ENCODE assay signal across 8 mouse cellular contexts in genomic region chr15:102178279-102178678, GRCm38 (mm10). TPM values are rescaled to one million over a fixed set of nuclear protein-coding genes. Genes with fewer than 3 reads are reported as not detected.
DNase-seq lines count a peak whose midpoint lies in the region; ATAC-seq and TF ChIP-seq lines count a peak whose summit lies in the region.

No protein-coding gene starts in this region.

- ATAC-seq in liver, embryonic 14.5 days (ENCODE audit: insufficient read depth): no peak

- H3K4me1 ChIP-seq in testis, adult 2 months (ENCODE audit: control insufficient read depth, insufficient read depth, low read length): no peaks in the 10 kb centered on the region
- peaks cover 0 to 8% of the 10 kb centered on the region in 2 experiments; a peak in 1 of 4 replicates for H3K4me1 ChIP-seq in liver, embryonic 14.5 days (replicated peaks; ENCODE audit: control insufficient read depth in 2 of 2, insufficient read depth in 2 of 2, low read length in 1 of 2)

- H3K27me3 ChIP-seq in testis, adult 2 months (ENCODE audit: control insufficient read depth, insufficient read depth, low read length): no peaks in the 10 kb centered on the region
- H3K27me3 ChIP-seq in liver, embryonic 14.5 days (ENCODE audit: control insufficient read depth, insufficient read depth, low read length): no peaks in the 10 kb centered on the region

- 11% methylated on average over 6 of the region's 6 CpGs for WGBS in liver, embryonic 14.5 days (ENCODE audit: insufficient replicate concordance)

- DNase-seq in testis, postnatal 14 days (ENCODE audit: low spot score): no peak
- peak; percentile 76 for DNase-seq in cerebellum, adult 11-12 months
- peak; percentile 59 to 65 for DNase-seq in gastrocnemius, adult 8-10 months (ENCODE audit: low spot score in 2 of 2)
- peak; percentile 90 for DNase-seq in kidney, postnatal 10 days
- DNase-seq in liver, embryonic 14.5 days (ENCODE audit: low read depth in 3 of 3, low spot score in 3 of 3): peak; percentile 51 to 55 (median 52)
- peak; percentile 87 for DNase-seq in retina, embryonic 14.5 days (ENCODE audit: low spot score)
- peak; percentile 93 for DNase-seq in thymus, postnatal 4 days

- H3K9ac ChIP-seq in liver, embryonic 14.5 days (replicated peaks): no peak overlapping the region

- no peaks in the 10 kb centered on the region for H3K9me3 ChIP-seq in liver, embryonic 14.5 days (ENCODE audit: control insufficient read depth, low read length)

- no peak overlapping the region for H3K27ac ChIP-seq in testis, adult 2 months (ENCODE audit: control insufficient read depth, insufficient read depth, low read depth, low read length)
- no peak overlapping the region for H3K27ac ChIP-seq in liver, embryonic 14.5 days

- H3K4me3 ChIP-seq in testis, adult 2 months (ENCODE audit: control insufficient read depth, low read depth, low read length): no peak overlapping the region
- no peak overlapping the region for H3K4me3 ChIP-seq in liver, embryonic 14.5 days (ENCODE audit: insufficient read depth in 1 of 2, low read depth in 2 of 2, low read length in 2 of 2)

- no peak overlapping the region for H3K4me2 ChIP-seq in liver, embryonic 14.5 days (ENCODE audit: low read depth)

- no peaks in the 10 kb centered on the region for H3K36me3 ChIP-seq in testis, adult 2 months (ENCODE audit: control insufficient read depth, insufficient read depth, low read length)
- H3K36me3 ChIP-seq in liver, embryonic 14.5 days (replicated peaks; ENCODE audit: control insufficient read depth, insufficient read depth, low read depth): no peaks in the 10 kb centered on the region

- TF ChIP-seq POLR2A in testis, adult 2 months (IDR thresholded peaks at IDR 0.05; ENCODE audit: control insufficient read depth, low read depth, low read length): no peak

- TF ChIP-seq CTCF in testis, adult 2 months (IDR thresholded peaks at IDR 0.05; ENCODE audit: control insufficient read depth, insufficient read depth, insufficient replicate concordance, low read depth, low read length): peak; percentile 37; the same call in 1 of the 2 replicates
- peak; percentile 94 for TF ChIP-seq CTCF in liver, embryonic 14.5 days (IDR thresholded peaks at IDR 0.05; ENCODE audit: low read depth)

- TF ChIP-seq EP300 in liver, embryonic 14.5 days (IDR thresholded peaks at IDR 0.05; ENCODE audit: low read depth): no peak

RNA-seq across cellular contexts. Expression of gene Zfp740, which starts 24.8 kb away (rescaled TPM):
- 9.9 and 11.3 TPM in 2 replicates for polyA plus RNA-seq in testis, adult 2 months (2012; rRNA removed)
- total RNA-seq in gastrocnemius, adult 8-10 months (2022): 10 to 100 TPM; 25.6 to 28.1 (median 26.8) TPM
- 10.2 and 14.9 TPM in 2 replicates for polyA plus RNA-seq in liver, embryonic 14.5 days (2012; rRNA removed)
- polyA plus RNA-seq in liver, embryonic 14.5 days (2014; fragmentation: Nextera tagmentation; extraction: Ambion mirVana): 11.7 and 12.0 TPM in 2 replicates

RNA-seq across cellular contexts. Expression of gene Csad, which starts 26.2 kb away (rescaled TPM):
- polyA plus RNA-seq in testis, adult 2 months (2012; rRNA removed): 23.1 and 27.3 TPM in 2 replicates
- total RNA-seq in gastrocnemius, adult 8-10 months (2022): 1 to 10 TPM; 5.6 to 8.5 (median 7.6) TPM
- 14.9 and 17.9 TPM in 2 replicates for polyA plus RNA-seq in liver, embryonic 14.5 days (2012; rRNA removed)
- 22.6 and 24.0 TPM in 2 replicates for polyA plus RNA-seq in liver, embryonic 14.5 days (2014; fragmentation: Nextera tagmentation; extraction: Ambion mirVana)

RNA-seq across cellular contexts. Expression of gene Soat2, which starts 28.0 kb away (rescaled TPM):
- polyA plus RNA-seq in testis, adult 2 months (2012; rRNA removed): 0.12 and 0.14 TPM in 2 replicates
- under 1 TPM in 2 of 4 experiments, not detected in 2; 0.10 to 0.21 TPM for total RNA-seq in gastrocnemius, adult 8-10 months (2022)
- polyA plus RNA-seq in liver, embryonic 14.5 days (2012; rRNA removed): 34.4 and 36.4 TPM in 2 replicates
- 21.9 and 25.5 TPM in 2 replicates for polyA plus RNA-seq in liver, embryonic 14.5 days (2014; fragmentation: Nextera tagmentation; extraction: Ambion mirVana)

RNA-seq across cellular contexts. Expression of gene Igfbp6, which starts 34.1 kb away (rescaled TPM):
- polyA plus RNA-seq in testis, adult 2 months (2012; rRNA removed): 25.5 and 27.3 TPM in 2 replicates
- total RNA-seq in gastrocnemius, adult 8-10 months (2022): 10 to 100 TPM; 14.2 to 49.0 (median 27.1) TPM
- 0.66 and 0.90 TPM in 2 replicates for polyA plus RNA-seq in liver, embryonic 14.5 days (2012; rRNA removed)
- polyA plus RNA-seq in liver, embryonic 14.5 days (2014; fragmentation: Nextera tagmentation; extraction: Ambion mirVana): 0.95 and 1.6 TPM in 2 replicates

RNA-seq across cellular contexts. Expression of gene Spryd3, which starts 42.2 kb away (rescaled TPM):
- 42.1 and 46.6 TPM in 2 replicates for polyA plus RNA-seq in testis, adult 2 months (2012; rRNA removed)
- 1 to 10 TPM; 6.8 to 8.7 (median 7.3) TPM for total RNA-seq in gastrocnemius, adult 8-10 months (2022)
- polyA plus RNA-seq in liver, embryonic 14.5 days (2012; rRNA removed): 11.9 and 12.5 TPM in 2 replicates
- 8.8 and 9.1 TPM in 2 replicates for polyA plus RNA-seq in liver, embryonic 14.5 days (2014; fragmentation: Nextera tagmentation; extraction: Ambion mirVana)

Comparison
In these comparisons a context has a peak if more than half of its experiments do, and no peak if none do; other contexts are left out.
1. RNA of gene Soat2, which starts 28.0 kb away (polyA plus RNA-seq): 21.9 to 36.4 TPM in liver, embryonic 14.5 days; 0.12 to 0.14 TPM in testis, adult 2 months; every median in the first group is over 10 times any median in the second.